Comparison of ENCODE assay signal across 13 mouse cellular contexts in genomic region chr16:84523061-84523460, GRCm38 (mm10). TPM values are rescaled to one million over a fixed set of nuclear protein-coding genes. Genes with fewer than 3 reads are reported as not detected.
"Had no signal": no experiment of that assay in that cellular context is flagged by ENCODE, and none has a peak within 500 bp of the region (broad histone marks: within the 10 kb centered on the region; RNA-seq: fewer than 3 reads in every experiment).

No protein-coding gene starts in this region.

- DNase-seq: kidney, adult 18-20 months; kidney, adult 9 months; kidney, postnatal 14 days; kidney, postnatal 4 days; liver, embryonic 13.5 days; lung, embryonic 14.5 days; midbrain, embryonic 14.5 days; right cerebral cortex, adult 18-20 months; right cerebral cortex, postnatal 14 days; right cerebral cortex, postnatal 4 days; thymus, postnatal 25 days had no signal

RNA-seq across cellular contexts. Expression of gene A730009L09Rik, which starts 8.1 kb away (rescaled TPM):
- total RNA-seq: liver, adult 2 months; megakaryocyte, adult 5-6 weeks had no signal
